Mouse (Mus musculus) liver, embryonic 11.5 days (tissue): ENCODE data around the gene G430095P16Rik. TPM values are rescaled to one million over a fixed set of nuclear protein-coding genes. Genes with fewer than 3 reads are reported as not detected.

Experiments used
- ATAC-seq: fragments of 200-750 bp; cut with Nextera tagmentation; replicated peaks from 2 replicates; pipeline ENCODE4 v1.8.0; 2017; ENCODE audit warnings: moderate number of reproducible peaks, mild to moderate bottlenecking, moderate TSS enrichment, moderate library complexity; ENCODE audit not compliant: low FRiP score
- DNase-seq: peaks from one replicate; pipeline ENCODE4 v3.0.0-alpha.2; 2017; ENCODE audit warnings: low spot score
- H3K27ac ChIP-seq: fragments of 300-500 bp; sonication (generic); 2 replicates; pipeline ENCODE4 v1.5.1; 2014; ENCODE audit warnings: mild to moderate bottlenecking, low read depth, low read length, control low read depth
- H3K27me3 ChIP-seq: fragments of 300-500 bp; sonication (generic); replicated peaks from 2 replicates; pipeline ENCODE4 v1.6.1; 2014; ENCODE audit warnings: low read length, mixed read lengths; ENCODE audit not compliant: control insufficient read depth, insufficient read depth
- H3K36me3 ChIP-seq: fragments of 300-500 bp; sonication (generic); 2 replicates; pipeline ENCODE4 v1.6.1; 2014; ENCODE audit warnings: mild to moderate bottlenecking, low read length, moderate library complexity, mixed read lengths; ENCODE audit not compliant: control insufficient read depth, insufficient read depth
- H3K4me1 ChIP-seq: fragments of 300-500 bp; sonication (generic); replicated peaks from 2 replicates; pipeline ENCODE4 v1.6.1; 2014; ENCODE audit warnings: low read length, mixed read lengths; ENCODE audit not compliant: control insufficient read depth, insufficient read depth
- H3K4me2 ChIP-seq: fragments of 300-500 bp; sonication (generic); 2 replicates; pipeline ENCODE4 v1.6.1; 2014; ENCODE audit warnings: mild to moderate bottlenecking, control low read depth, moderate library complexity
- H3K4me3 ChIP-seq: fragments of 300-500 bp; sonication (generic); 2 replicates; pipeline ENCODE4 v1.5.1; 2014; ENCODE audit warnings: low read depth, low read length, control low read depth
- H3K9ac ChIP-seq: fragments of 300-500 bp; sonication (generic); 2 replicates; pipeline ENCODE4 v1.6.1; 2014; ENCODE audit warnings: low read depth, low read length, control low read depth
- H3K9me3 ChIP-seq: fragments of 300-500 bp; sonication (generic); 2 replicates; pipeline ENCODE4 v1.6.1; 2016; ENCODE audit warnings: low read length, inconsistent platforms, mixed read lengths; ENCODE audit not compliant: control insufficient read depth
- WGBS: fragments of 180-500 bp; shearing (Covaris S2); extraction: QIAGEN DNeasy Blood & Tissue Kit; methylation state at CpG from one replicate; pipeline ENCODE4 v1.1.7; 2014; 5-methylcytosine and 5-hydroxymethylcytosine counted together
- polyA plus RNA-seq: library from polyadenylated mRNA; unstranded; fragments of >200 nt; fragmentation: Nextera tagmentation; extraction: Ambion mirVana; gene quantifications from 2 replicates; pipeline ENCODE4 v1.2.1, GENCODE M21; 2014

Gene G430095P16Rik
- polyA plus RNA-seq, 1 experiment from 2014 or later, result 12.3 TPM

- ATAC-seq (no peak), DNase-seq (no peak)
- no peak overlapping the region for H3K27ac ChIP-seq
- no peak overlapping the region for H3K4me2 ChIP-seq
- no peak overlapping the region for H3K9ac ChIP-seq
- no peak overlapping the region for H3K4me3 ChIP-seq
- H3K36me3 ChIP-seq, result no peaks in the 10 kb centered on the region
- no peaks in the 10 kb centered on the region for H3K9me3 ChIP-seq
- H3K4me1 ChIP-seq, result peaks cover 6% of the 10 kb centered on the region; the same call in 1 of the 2 replicates
- 4% methylated on average over 9 of the region's 9 CpGs for WGBS
- H3K27me3 ChIP-seq, result peaks cover 95% of the 10 kb centered on the region
Observed at GRCm38 (mm10) chr8:84773304-84773703, 50.5 kb downstream of the G430095P16Rik start.

DNA sequence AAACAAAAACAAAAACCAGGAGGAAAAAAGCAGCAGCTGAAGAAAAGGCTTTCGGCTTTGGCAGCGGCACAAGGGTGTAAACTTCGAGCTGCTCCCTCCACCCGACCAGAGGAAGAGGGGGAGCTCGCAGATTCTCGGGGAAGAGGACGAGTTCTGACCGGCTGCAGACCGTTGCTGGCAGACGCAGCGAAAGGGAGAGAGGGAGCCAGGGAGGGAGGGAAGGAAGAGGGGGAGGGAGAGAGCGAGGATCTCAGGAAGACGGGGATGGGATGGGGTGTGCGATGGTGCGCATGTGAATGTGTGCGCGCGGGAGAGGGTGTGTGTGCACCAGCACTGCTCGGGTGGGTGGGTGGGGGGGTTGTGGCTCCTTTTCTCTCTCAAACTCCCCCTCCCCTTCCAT lies 51.0 kb downstream of the G430095P16Rik start:
- no peak overlapping the region for H3K27ac ChIP-seq
- peaks cover 96% of the 10 kb centered on the region for H3K27me3 ChIP-seq
- DNase-seq (no peak), ATAC-seq (no peak)
- H3K9me3 ChIP-seq, result no peaks in the 10 kb centered on the region
- H3K4me1 ChIP-seq, result peaks cover 6% of the 10 kb centered on the region; the same call in 1 of the 2 replicates
- 0% methylated on average over 19 of the region's 19 CpGs for WGBS
- 0 out of 2 replicates have a peak overlapping the region, but pooled peaks have one; percentile 12 for H3K4me3 ChIP-seq
- H3K36me3 ChIP-seq, result no peaks in the 10 kb centered on the region
- H3K4me2 ChIP-seq, result peak overlapping the region; percentile 21
- H3K9ac ChIP-seq, result no peak overlapping the region

GRCm38 (mm10) chr8:84774473-84774911 lies 51.7 kb downstream of the G430095P16Rik start:
- H3K4me2 ChIP-seq, result no peak overlapping the region
- ATAC-seq, result no peak
- 11% methylated on average over 10 of the region's 10 CpGs for WGBS

DNA sequence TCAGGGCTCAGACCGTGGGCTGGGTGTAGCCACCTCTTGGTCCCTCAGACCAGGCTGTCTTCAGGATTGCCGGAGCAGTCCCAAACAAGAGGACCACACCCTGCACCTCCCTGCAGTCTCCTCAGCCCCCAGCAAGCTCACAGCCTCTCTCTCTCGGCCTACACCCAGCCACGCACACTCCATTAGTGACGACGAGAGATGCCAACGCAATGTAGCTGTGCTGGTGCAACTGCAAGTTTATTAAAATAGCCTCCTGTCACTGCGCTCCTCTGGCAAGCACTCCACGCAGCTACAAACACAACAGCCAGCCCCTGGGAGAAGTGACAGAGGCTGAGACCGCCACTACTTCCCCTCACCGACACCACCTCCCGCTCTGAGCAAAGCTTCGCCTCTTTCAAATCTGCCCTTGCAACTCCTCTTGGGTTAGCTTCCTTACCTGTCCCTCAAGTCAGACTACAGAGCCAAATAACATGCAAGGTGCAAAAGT lies 52.3 kb downstream of the G430095P16Rik start:
- no peak overlapping the region for H3K27ac ChIP-seq
- DNase-seq, result no peak
- no peak overlapping the region for H3K4me2 ChIP-seq
- H3K36me3 ChIP-seq, result no peaks in the 10 kb centered on the region
- WGBS, result 7% methylated on average over 13 of the region's 13 CpGs
- ATAC-seq, result no peak
- no peak overlapping the region for H3K9ac ChIP-seq
- H3K9me3 ChIP-seq, result no peaks in the 10 kb centered on the region
- H3K4me1 ChIP-seq, result peaks cover 6% of the 10 kb centered on the region; the same call in 1 of the 2 replicates
- H3K4me3 ChIP-seq, result no peak overlapping the region
- peaks cover 99% of the 10 kb centered on the region for H3K27me3 ChIP-seq

More at GRCm38 (mm10) chr8:84774473-84774911, 51.7 kb downstream of the G430095P16Rik start:
- no peak for DNase-seq
- Histone ChIP-seq H3K27me3 (peaks cover 98% of the 10 kb centered on the region), H3K9me3 (no peaks in the 10 kb centered on the region), H3K36me3 (no peaks in the 10 kb centered on the region), H3K4me3 (no peak overlapping the region), H3K27ac (no peak overlapping the region), H3K4me1 (peaks cover 6% of the 10 kb centered on the region; the same call in 1 of the 2 replicates), H3K9ac (no peak overlapping the region)

- Histone ChIP-seq H3K4me1 (peaks cover 6% of the 10 kb centered on the region; the same call in 1 of the 2 replicates), H3K9ac (no peak overlapping the region), H3K9me3 (no peaks in the 10 kb centered on the region), H3K4me3 (no peak overlapping the region), H3K27ac (no peak overlapping the region), H3K4me2 (no peak overlapping the region), H3K27me3 (peaks cover 99% of the 10 kb centered on the region), H3K36me3 (no peaks in the 10 kb centered on the region)
- no peak for ATAC-seq
- no peak for DNase-seq
- WGBS, result 11% methylated on average over 7 of the region's 7 CpGs
Observed at GRCm38 (mm10) chr8:84775621-84776113, 52.9 kb downstream of the G430095P16Rik start.

Other genes starting within 250 kb of the G430095P16Rik start
- gene Ier2, start 60.2 kb upstream of the G430095P16Rik start, polyA plus RNA-seq, result 46.5 and 50.1 TPM in 2 replicates
- gene Trmt1, start 36.7 kb upstream of the G430095P16Rik start, polyA plus RNA-seq, result 94.1 and 95.6 TPM in 2 replicates
- gene Nacc1, start 35.1 kb upstream of the G430095P16Rik start, polyA plus RNA-seq, result 23.0 and 25.2 TPM in 2 replicates
- gene Lyl1, start 21.6 kb upstream of the G430095P16Rik start, polyA plus RNA-seq, result 67.9 and 68.6 TPM in 2 replicates
- gene Nfix, start 77.3 kb downstream of the G430095P16Rik start, polyA plus RNA-seq, result 5.0 and 7.1 TPM in 2 replicates
- 4.5 and 4.9 TPM in 2 replicates for gene Dand5, start 99.8 kb downstream of the G430095P16Rik start, polyA plus RNA-seq
- gene Gadd45gip1, start 108.5 kb downstream of the G430095P16Rik start, polyA plus RNA-seq, result 87.8 and 90.6 TPM in 2 replicates
- 188 and 191 TPM in 2 replicates for gene Rad23a, start 117.7 kb downstream of the G430095P16Rik start, polyA plus RNA-seq
- gene Calr, start 123.9 kb downstream of the G430095P16Rik start, polyA plus RNA-seq, result 860 and 893 TPM in 2 replicates
- gene Farsa, start 134.0 kb downstream of the G430095P16Rik start, polyA plus RNA-seq, result 130 TPM in 2 replicates
- 144 and 160 TPM in 2 replicates for gene Syce2, start 149.1 kb downstream of the G430095P16Rik start, polyA plus RNA-seq
- 53.5 and 56.7 TPM in 2 replicates for gene Gcdh, start 170.9 kb downstream of the G430095P16Rik start, polyA plus RNA-seq
- gene Klf1, start 178.9 kb downstream of the G430095P16Rik start, polyA plus RNA-seq, result 458 and 504 TPM in 2 replicates
- 11.5 and 12.7 TPM in 2 replicates for gene Dnase2a, start 185.6 kb downstream of the G430095P16Rik start, polyA plus RNA-seq
- 0.14 and 0.29 TPM in 2 replicates for gene Mast1, start 214.4 kb downstream of the G430095P16Rik start, polyA plus RNA-seq
- gene Rtbdn, start 224.0 kb downstream of the G430095P16Rik start, polyA plus RNA-seq, result 0.22 and 0.49 TPM in 2 replicates
- gene Gm49661, start 246.4 kb downstream of the G430095P16Rik start, polyA plus RNA-seq, result not detected in 2 replicates
- gene Prdx2, start 246.6 kb downstream of the G430095P16Rik start, polyA plus RNA-seq, result 1,398 and 1,409 TPM in 2 replicates
- gene Rnaseh2a, start 246.8 kb downstream of the G430095P16Rik start, polyA plus RNA-seq, result 195 and 197 TPM in 2 replicates